Mouse (Mus musculus) cerebellum, postnatal 10 days (tissue): ENCODE results near the gene Yap1.
"Not testable (repeated sequence)": the region's sequence is repeated elsewhere in the genome, so short reads cannot be mapped to it uniquely, and the experiment has no call there.

Experiments
- DNase-seq, 2 experiments: peaks; one replicate each; pipeline ENCODE4 v3.0.0; 2021; ENCODE audit warnings: mixed read lengths in 2 of 2

Gene Yap1

GRCm38 (mm10) chr9:7907351-7907985 lies 96.9 kb downstream of the Yap1 start:
- DNase-seq = no peak

GRCm38 (mm10) chr9:7906564-7906963 lies 97.8 kb downstream of the Yap1 start:
- DNase-seq = no peak

- DNase-seq = no peak
These were observed 100.6 kb downstream of the Yap1 start for GRCm38 (mm10) chr9:7903825-7904224.

GRCm38 (mm10) chr9:7903262-7903661 lies 101.1 kb downstream of the Yap1 start:
- no peak for DNase-seq

- DNase-seq = no peak
These were observed 102.1 kb downstream of the Yap1 start for GRCm38 (mm10) chr9:7902311-7902710.

- DNase-seq = no peak
These were observed 103.4 kb downstream of the Yap1 start for GRCm38 (mm10) chr9:7900965-7901364.

- peak; percentile 81 to 85 for DNase-seq
These were observed 106.9 kb downstream of the Yap1 start for GRCm38 (mm10) chr9:7897502-7897901.

GRCm38 (mm10) chr9:7891796-7892195 lies 112.6 kb downstream of the Yap1 start:
- not testable (repeated sequence) for DNase-seq

- DNase-seq = no peak
These were observed 113.2 kb downstream of the Yap1 start for GRCm38 (mm10) chr9:7891177-7891576.

GRCm38 (mm10) chr9:7884346-7884745 lies 120.0 kb downstream of the Yap1 start:
- no peak for DNase-seq

GRCm38 (mm10) chr9:7882304-7882865 lies 122.0 kb downstream of the Yap1 start:
- DNase-seq = no peak
